8 mouse cellular contexts compared by ENCODE assay signal in the genomic region with DNA sequence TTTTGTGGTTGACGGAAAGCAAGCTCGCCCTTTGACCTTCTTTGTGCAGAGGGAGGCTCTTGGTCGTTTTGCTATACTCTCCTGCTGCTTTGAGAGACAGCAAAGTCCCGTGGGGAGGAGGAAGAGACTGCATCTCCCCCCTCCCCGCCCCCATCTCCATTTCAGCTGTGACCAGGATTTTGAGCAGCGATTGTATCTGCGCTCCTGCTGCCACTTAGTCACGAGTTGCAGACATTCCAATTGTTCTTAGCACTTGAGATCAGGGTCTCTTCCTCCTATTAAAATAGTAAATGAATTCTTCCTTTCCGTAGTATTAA. TPM values are rescaled to one million over a fixed set of nuclear protein-coding genes. Genes with fewer than 3 reads are reported as not detected.
DNase-seq lines count a peak whose midpoint lies in the region; ATAC-seq and TF ChIP-seq lines count a peak whose summit lies in the region.

No protein-coding gene starts in this region.

- TF ChIP-seq POLR2A in spleen, adult 2 months (IDR thresholded peaks at IDR 0.05; ENCODE audit: low read depth, low read length), result no peak

- no peak for DNase-seq in gastrocnemius, adult 2 months
- DNase-seq in gastrocnemius, postnatal 36 days, result no peak
- DNase-seq in spleen, adult 2 months (ENCODE audit: low read depth in 1 of 2, low spot score in 2 of 2), result no peak
- DNase-seq in spleen, postnatal 36 days (ENCODE audit: low spot score in 2 of 2), result no peak
- no peak for DNase-seq in stomach, postnatal 0 days (ENCODE audit: low spot score)
- DNase-seq in adrenal gland, postnatal 10 days, result no peak
- no peak for DNase-seq in lung, postnatal 4 days

- no peaks in the 10 kb centered on the region for H3K36me3 ChIP-seq in spleen, adult 2 months (ENCODE audit: control insufficient read depth, insufficient read depth, low read length)
- no peaks in the 10 kb centered on the region for H3K36me3 ChIP-seq in limb, embryonic 13.5 days
- no peaks in the 10 kb centered on the region for H3K36me3 ChIP-seq in stomach, postnatal 0 days (ENCODE audit: control insufficient read depth, insufficient read depth, low read length)

- peak overlapping the region; percentile 88 for H3K9ac ChIP-seq in limb, embryonic 13.5 days
- H3K9ac ChIP-seq in stomach, postnatal 0 days (ENCODE audit: low read length), result peak overlapping the region; percentile 81

- H3K9me3 ChIP-seq in limb, embryonic 13.5 days, result no peaks in the 10 kb centered on the region
- no peaks in the 10 kb centered on the region for H3K9me3 ChIP-seq in stomach, postnatal 0 days (ENCODE audit: control insufficient read depth, low read length)

- H3K4me2 ChIP-seq in limb, embryonic 13.5 days (replicated peaks), result peak overlapping the region; percentile 99
- peak overlapping the region; percentile 100 for H3K4me2 ChIP-seq in stomach, postnatal 0 days (replicated peaks; ENCODE audit: low read depth)

- H3K4me3 ChIP-seq in gastrocnemius, adult 2 months, result peak overlapping the region; percentile 86
- H3K4me3 ChIP-seq in spleen, adult 2 months (ENCODE audit: extremely low read depth, insufficient read depth, insufficient read length), result peak overlapping the region; percentile 91
- peak overlapping the region; percentile 95 for H3K4me3 ChIP-seq in limb, embryonic 13.5 days
- H3K4me3 ChIP-seq in stomach, postnatal 0 days (ENCODE audit: low read depth, low read length), result peak overlapping the region; percentile 94

- H3K27ac ChIP-seq in gastrocnemius, adult 2 months, result peak overlapping the region; percentile 95
- H3K27ac ChIP-seq in spleen, adult 2 months (ENCODE audit: insufficient read depth, low read length), result peak overlapping the region; percentile 91
- no peak overlapping the region for H3K27ac ChIP-seq in limb, embryonic 13.5 days
- H3K27ac ChIP-seq in stomach, postnatal 0 days (replicated peaks), result no peak overlapping the region

- no peak for TF ChIP-seq CTCF in gastrocnemius, adult 2 months (IDR thresholded peaks at IDR 0.05)
- TF ChIP-seq CTCF in spleen, adult 2 months (IDR thresholded peaks at IDR 0.05; ENCODE audit: extremely low read depth, insufficient read depth, insufficient read length, insufficient replicate concordance), result no peak
- TF ChIP-seq CTCF in stomach, postnatal 0 days (IDR thresholded peaks at IDR 0.05; ENCODE audit: low read depth), result no peak

- H3K4me1 ChIP-seq in spleen, adult 2 months (ENCODE audit: control insufficient read depth, insufficient read depth, insufficient read length), result peaks cover 18% of the 10 kb centered on the region; the same call in 1 of the 2 replicates
- peaks cover 21% of the 10 kb centered on the region for H3K4me1 ChIP-seq in limb, embryonic 13.5 days
- no peaks in the 10 kb centered on the region for H3K4me1 ChIP-seq in stomach, postnatal 0 days (replicated peaks; ENCODE audit: control insufficient read depth, insufficient read depth)

- TF ChIP-seq EP300 in stomach, postnatal 0 days (optimal IDR thresholded peaks at IDR 0.05), result no peak

- no peak for ATAC-seq in limb, embryonic 13.5 days (ENCODE audit: low FRiP score, low read depth)
- ATAC-seq in stomach, postnatal 0 days (ENCODE audit: low FRiP score, low TSS enrichment), result no peak

- WGBS in spleen, adult 2 months, result 7% methylated on average over 9 of the region's 9 CpGs
- WGBS in limb, embryonic 13.5 days, result 7% methylated on average over 9 of the region's 9 CpGs
- 12% methylated on average over 9 of the region's 9 CpGs for WGBS in stomach, postnatal 0 days

- intact Hi-C loops in gastrocnemius, adult 2 months (cut with DNase I), result loop anchor here (5.0 kb wide), 2 partner anchors 45 to 65 kb away; no protein-coding TSS in a partner anchor
- intact Hi-C loops in gastrocnemius, postnatal 36 days (cut with DNase I), result no loop called here

- H3K27me3 ChIP-seq in spleen, adult 2 months (ENCODE audit: control insufficient read depth, insufficient read depth, low read length), result no peaks in the 10 kb centered on the region
- no peaks in the 10 kb centered on the region for H3K27me3 ChIP-seq in limb, embryonic 13.5 days
- no peaks in the 10 kb centered on the region for H3K27me3 ChIP-seq in stomach, postnatal 0 days (ENCODE audit: control insufficient read depth, insufficient read depth, low read length)

RNA-seq across cellular contexts. Expression of gene Snx30, which starts 1.2 kb away (rescaled TPM):
- 1 to 10 TPM; 3.1 to 4.1 TPM for total RNA-seq in gastrocnemius, adult 2 months (2021)
- total RNA-seq in gastrocnemius, postnatal 36 days (2021), result 1 to 10 TPM; 2.4 to 3.4 TPM
- 8.8 and 12.5 TPM in 2 replicates for polyA plus RNA-seq in spleen, adult 2 months (2012; rRNA removed)
- 8.0 and 11.2 TPM in 2 replicates for polyA plus RNA-seq in limb, embryonic 13.5 days (2015; fragmentation: Nextera tagmentation; extraction: Ambion mirVana)
- 3.0 and 3.5 TPM in 2 replicates for polyA plus RNA-seq in stomach, postnatal 0 days (2015; fragmentation: Nextera tagmentation; extraction: Ambion mirVana)
- 1 to 10 TPM; 8.0 to 8.9 TPM for total RNA-seq in adrenal gland, postnatal 10 days (2021)

RNA-seq across cellular contexts. Expression of gene Inip, which starts 5.4 kb away (rescaled TPM):
- total RNA-seq in gastrocnemius, adult 2 months (2021), result 1 to 10 TPM; 2.8 to 5.9 TPM
- total RNA-seq in gastrocnemius, postnatal 36 days (2021), result 1 to 10 TPM; 1.9 to 3.9 TPM
- 9.8 and 10.1 TPM in 2 replicates for polyA plus RNA-seq in spleen, adult 2 months (2012; rRNA removed)
- 60.7 and 61.0 TPM in 2 replicates for polyA plus RNA-seq in limb, embryonic 13.5 days (2015; fragmentation: Nextera tagmentation; extraction: Ambion mirVana)
- 22.2 and 23.5 TPM in 2 replicates for polyA plus RNA-seq in stomach, postnatal 0 days (2015; fragmentation: Nextera tagmentation; extraction: Ambion mirVana)
- total RNA-seq in adrenal gland, postnatal 10 days (2021), result 10 to 100 TPM; 12.6 to 18.3 TPM

Comparison
In these comparisons a context has a peak if more than half of its experiments do, and no peak if none do; other contexts are left out.
1. H3K27ac ChIP-seq: peak in gastrocnemius, adult 2 months (single experiment) and spleen, adult 2 months (single experiment); none in limb, embryonic 13.5 days (single experiment) and stomach, postnatal 0 days (single experiment).
2. Peak in every context shown above with its lines, with median percentiles within 50 percentile points of each other: H3K4me3 ChIP-seq.